Mouse (Mus musculus): ENCODE data around the gene Chn2. TPM values are rescaled to one million over a fixed set of nuclear protein-coding genes. Genes with fewer than 3 reads are reported as not detected.

Gene Chn2
- total and polyA plus RNA-seq, 3 experiments: not detected

- Histone ChIP-seq H3K27me3 (replicated peaks) (no peaks in the 10 kb centered on the region), H3K79me2 (replicated peaks; ENCODE audit: control insufficient read depth, extremely low read depth, insufficient read depth, poor library complexity, severe bottlenecking) (no peaks in the 10 kb centered on the region), H3K4me3 (replicated peaks in 1 of 3; ENCODE audit: low read depth in 2 of 3, low read length in 2 of 3, poor library complexity in 1 of 3) (no peak overlapping the region), H3K9ac (ENCODE audit: insufficient read depth, low read depth) (no peak overlapping the region), H3K4me2 (ENCODE audit: insufficient read depth, low read depth, poor library complexity, severe bottlenecking) (no peak overlapping the region), H3K27ac (ENCODE audit: insufficient read depth, low read depth) (no peak overlapping the region), H3K36me3 (replicated peaks in 1 of 2; ENCODE audit: control insufficient read depth in 1 of 2, insufficient read depth in 1 of 2, low read length in 1 of 2) (no peaks in the 10 kb centered on the region), H3K9me3 (replicated peaks; ENCODE audit: low read length) (no peaks in the 10 kb centered on the region), H3K4me1 (ENCODE audit: control insufficient read depth in 1 of 2, insufficient read depth in 2 of 2) (peaks cover 0 to 2% of the 10 kb centered on the region in 2 experiments; a peak in 2 of 4 replicates)
- dilution Hi-C loops (cut with MboI; ENCODE audit: extremely low pct_ligation_motif_present, extremely low pct_unique_long_range_greater_than_20kb, low sequenced_read_pairs) (no loop called here), in situ Hi-C loops (cut with MboI; ENCODE audit: low pct_ligation_motif_present, low pct_unique_long_range_greater_than_20kb, low sequenced_read_pairs) (no loop called here)
- DNase-seq (ENCODE audit: extremely low read depth): no peak
- TF ChIP-seq IRF4 (IDR thresholded peaks at IDR 0.05; ENCODE audit: low read depth, low read length) (no peak), ETS1 (conservative IDR thresholded peaks at IDR 0.05; ENCODE audit: low read depth, low read length) (no peak), POLR2A (IDR thresholded peaks at IDR 0.05; ENCODE audit: low read depth, low read length) (no peak), TCF12 (IDR thresholded peaks at IDR 0.05; ENCODE audit: low read depth, low read length) (no peak)
Measured at GRCm38 (mm10) chr6:54289774-54290500, 250.6 kb downstream of the Chn2 start.

- H3K27ac ChIP-seq (ENCODE audit: insufficient read depth, low read depth): no peak overlapping the region
- no peaks in the 10 kb centered on the region for H3K4me1 ChIP-seq (ENCODE audit: control insufficient read depth in 1 of 2, insufficient read depth in 2 of 2)
- TF ChIP-seq PAX5 (IDR thresholded peaks at IDR 0.05; ENCODE audit: low read length): no peak
- TF ChIP-seq USF2 (conservative IDR thresholded peaks at IDR 0.05; ENCODE audit: low read depth, low read length): no peak
- no peak for TF ChIP-seq UBTF (IDR thresholded peaks at IDR 0.05; ENCODE audit: low read depth, low read length)
- no peak for TF ChIP-seq IRF4 (IDR thresholded peaks at IDR 0.05; ENCODE audit: low read depth, low read length)
- no peak for TF ChIP-seq BHLHE40 (IDR thresholded peaks at IDR 0.05; ENCODE audit: low read depth, low read length)
- no peak for TF ChIP-seq CHD1 (IDR thresholded peaks at IDR 0.05; ENCODE audit: low read depth, low read length)
- no peak for TF ChIP-seq NRF1 (IDR thresholded peaks at IDR 0.05; ENCODE audit: low read depth, low read length)
- no peak for TF ChIP-seq MAZ (IDR thresholded peaks at IDR 0.05; ENCODE audit: low read depth, low read length)
- no peaks in the 10 kb centered on the region for H3K27me3 ChIP-seq (replicated peaks)
- no peak overlapping the region for H3K9ac ChIP-seq (ENCODE audit: insufficient read depth, low read depth)
- no peaks in the 10 kb centered on the region for H3K79me2 ChIP-seq (replicated peaks; ENCODE audit: control insufficient read depth, extremely low read depth, insufficient read depth, poor library complexity, severe bottlenecking)
- no peak overlapping the region for H3K4me3 ChIP-seq (replicated peaks in 1 of 3; ENCODE audit: low read depth in 2 of 3, low read length in 2 of 3, poor library complexity in 1 of 3)
- no peaks in the 10 kb centered on the region for H3K9me3 ChIP-seq (replicated peaks; ENCODE audit: low read length)
- dilution Hi-C loops (cut with MboI; ENCODE audit: extremely low pct_ligation_motif_present, extremely low pct_unique_long_range_greater_than_20kb, low sequenced_read_pairs) (no loop called here), in situ Hi-C loops (cut with MboI; ENCODE audit: low pct_ligation_motif_present, low pct_unique_long_range_greater_than_20kb, low sequenced_read_pairs) (no loop called here)
- no peaks in the 10 kb centered on the region for H3K36me3 ChIP-seq (replicated peaks in 1 of 2; ENCODE audit: control insufficient read depth in 1 of 2, insufficient read depth in 1 of 2, low read length in 1 of 2)
- no peak for DNase-seq (ENCODE audit: extremely low read depth)
- no peak overlapping the region for H3K4me2 ChIP-seq (ENCODE audit: insufficient read depth, low read depth, poor library complexity, severe bottlenecking)
Measured at GRCm38 (mm10) chr6:54297231-54297630, 257.9 kb downstream of the Chn2 start.

DNA sequence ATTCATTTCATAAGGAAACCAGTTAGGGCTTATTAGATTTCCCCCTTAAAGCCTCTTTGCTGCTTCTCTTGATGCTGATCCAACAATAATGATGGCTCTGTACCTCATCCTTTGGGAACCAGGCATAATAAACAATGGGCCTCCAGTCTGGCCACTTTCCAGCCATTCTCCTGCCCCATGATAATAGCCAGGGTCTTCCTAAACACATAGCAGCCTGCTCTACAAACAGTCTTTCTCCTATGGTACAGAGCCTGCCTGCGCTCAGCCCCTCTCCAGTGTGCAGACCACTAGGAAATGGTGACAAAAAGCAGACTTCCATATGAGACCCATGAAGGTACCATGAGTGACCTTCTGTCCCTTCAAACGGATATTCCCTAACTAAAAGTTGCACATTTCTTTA, 260.1 kb downstream of the Chn2 start:
- TF ChIP-seq GABPA (IDR thresholded peaks at IDR 0.05; ENCODE audit: insufficient replicate concordance, low read depth, low read length): no peak
- TF ChIP-seq ZMIZ1 (IDR thresholded peaks at IDR 0.05; ENCODE audit: low read depth, low read length): no peak
- TF ChIP-seq UBTF (IDR thresholded peaks at IDR 0.05; ENCODE audit: low read depth, low read length): no peak
- Histone ChIP-seq H3K4me3 (replicated peaks in 1 of 3; ENCODE audit: low read depth in 2 of 3, low read length in 2 of 3, poor library complexity in 1 of 3) (no peak overlapping the region), H3K9me3 (replicated peaks; ENCODE audit: low read length) (no peaks in the 10 kb centered on the region), H3K36me3 (replicated peaks in 1 of 2; ENCODE audit: control insufficient read depth in 1 of 2, insufficient read depth in 1 of 2, low read length in 1 of 2) (no peaks in the 10 kb centered on the region), H3K27me3 (replicated peaks) (no peaks in the 10 kb centered on the region), H3K79me2 (replicated peaks; ENCODE audit: control insufficient read depth, extremely low read depth, insufficient read depth, poor library complexity, severe bottlenecking) (no peaks in the 10 kb centered on the region), H3K9ac (ENCODE audit: insufficient read depth, low read depth) (no peak overlapping the region), H3K27ac (ENCODE audit: insufficient read depth, low read depth) (no peak overlapping the region), H3K4me2 (ENCODE audit: insufficient read depth, low read depth, poor library complexity, severe bottlenecking) (no peak overlapping the region), H3K4me1 (ENCODE audit: control insufficient read depth in 1 of 2, insufficient read depth in 2 of 2) (peaks cover 0 to 5% of the 10 kb centered on the region in 2 experiments; a peak in 1 of 4 replicates)
- DNase-seq (ENCODE audit: extremely low read depth): no peak
- dilution Hi-C loops (cut with MboI; ENCODE audit: extremely low pct_ligation_motif_present, extremely low pct_unique_long_range_greater_than_20kb, low sequenced_read_pairs): no loop called here
- in situ Hi-C loops (cut with MboI; ENCODE audit: low pct_ligation_motif_present, low pct_unique_long_range_greater_than_20kb, low sequenced_read_pairs): no loop called here
